Mouse (Mus musculus) MEL (cell line): ENCODE results near the gene Sec11a. TPM values are rescaled to one million over a fixed set of nuclear protein-coding genes. Genes with fewer than 3 reads are reported as not detected.
A peak's percentile ranks its signal among the peaks of the same experiment; 100 is the strongest.

Source experiments
- DNase-seq: peaks from one replicate; pipeline ENCODE4 v3.0.0; 2011; ENCODE audit warnings: low read depth, low spot score
- H3K27ac ChIP-seq: 2 replicates; pipeline ENCODE4 v1.5.1; 2012; ENCODE audit warnings: low read depth, mild to moderate bottlenecking, control low read depth, low read length, moderate library complexity; ENCODE audit not compliant: control insufficient read depth
- H3K27me3 ChIP-seq, 2 experiments: fragments of 150-350 bp in 1 of 2; sonication (generic) in 1 of 2; 2 replicates each; pipeline ENCODE4 v1.6.1; 2012; ENCODE audit warnings: low read length in 2 of 2, mild to moderate bottlenecking in 2 of 2, improper control_type of control experiment in 1 of 2, moderate library complexity in 1 of 2; ENCODE audit not compliant: insufficient read depth in 2 of 2, control insufficient read depth in 1 of 2
- H3K36me3 ChIP-seq, 2 experiments: 2 replicates each; pipeline ENCODE4 v1.6.1; 2012 to 2014; ENCODE audit warnings: low read length in 2 of 2, improper control_type of control experiment in 1 of 2, inconsistent platforms in 1 of 2, mild to moderate bottlenecking in 1 of 2; ENCODE audit not compliant: insufficient read depth in 2 of 2, control insufficient read depth in 1 of 2
- H3K4me1 ChIP-seq, 2 experiments: fragments of 150-350 bp in 1 of 2; sonication (generic) in 1 of 2; 2 replicates each; pipeline ENCODE4 v1.6.1; 2012; ENCODE audit warnings: low read length in 2 of 2, improper control_type of control experiment in 1 of 2, mild to moderate bottlenecking in 1 of 2; ENCODE audit not compliant: insufficient read depth in 2 of 2, control insufficient read depth in 1 of 2
- H3K4me3 ChIP-seq, 2 experiments: fragments of 150-350 bp in 1 of 2; sonication (generic) in 1 of 2; 2 replicates each; pipeline ENCODE4 v1.5.1; 2012; ENCODE audit warnings: low read depth in 2 of 2, low read length in 2 of 2, mild to moderate bottlenecking in 2 of 2, moderate library complexity in 2 of 2, control low read depth in 1 of 2, improper control_type of control experiment in 1 of 2; ENCODE audit not compliant: control insufficient read depth in 1 of 2, insufficient read depth in 1 of 2
- H3K79me2 ChIP-seq: 2 replicates; pipeline ENCODE4 v1.6.1; 2012; ENCODE audit warnings: mild to moderate bottlenecking, low read length, moderate library complexity; ENCODE audit not compliant: control insufficient read depth, poor library complexity, insufficient read depth
- H3K9ac ChIP-seq: 2 replicates; pipeline ENCODE4 v1.6.1; 2012; ENCODE audit warnings: low read depth, mild to moderate bottlenecking, control low read depth, low read length, moderate library complexity; ENCODE audit not compliant: control insufficient read depth, poor library complexity, severe bottlenecking
- H3K9me3 ChIP-seq: fragments of 150-350 bp; sonication (generic); replicated peaks from 2 replicates; pipeline ENCODE4 v1.6.1; 2012; ENCODE audit warnings: mild to moderate bottlenecking, low read length, improper control_type of control experiment, moderate library complexity; ENCODE audit not compliant: insufficient read depth
- CHD1 ChIP-seq: IDR thresholded peaks from 2 replicates; pipeline ENCODE4 v1.6.1; 2012; ENCODE audit warnings: low read depth, mild to moderate bottlenecking, inconsistent platforms, low read length, improper control_type of control experiment
- CHD2 ChIP-seq: IDR thresholded peaks from 2 replicates; pipeline ENCODE4 v1.6.1; 2011; ENCODE audit warnings: low read length, improper control_type of control experiment
- CTCF ChIP-seq, 3 experiments: IDR thresholded peaks in 2 of 3; conservative IDR thresholded peaks in 1 of 3; 2 replicates each; pipeline ENCODE4 v1.5.1; 2011 to 2012; ENCODE audit warnings: low read length in 3 of 3, low read depth in 2 of 3, mild to moderate bottlenecking in 2 of 3, improper control_type of control experiment in 1 of 3, inconsistent platforms in 1 of 3, mixed read lengths in 1 of 3, moderate library complexity in 1 of 3; ENCODE audit not compliant: control insufficient read depth in 1 of 3, insufficient read depth in 1 of 3, poor library complexity in 1 of 3, severe bottlenecking in 1 of 3
- E2F4 ChIP-seq: IDR thresholded peaks from 2 replicates; pipeline ENCODE4 v1.6.1; 2011; ENCODE audit warnings: low read depth, low read length, improper control_type of control experiment, borderline replicate concordance
- ELF1 ChIP-seq: IDR thresholded peaks from 2 replicates; pipeline ENCODE4 v1.6.1; 2014; ENCODE audit warnings: low read depth, mild to moderate bottlenecking, inconsistent platforms, low read length, improper control_type of control experiment, moderate library complexity
- EP300 ChIP-seq, 2 experiments: IDR thresholded peaks; 2 replicates each; pipeline ENCODE4 v1.6.1; 2011; ENCODE audit warnings: improper control_type of control experiment in 2 of 2, low read length in 2 of 2, low read depth in 1 of 2, mild to moderate bottlenecking in 1 of 2
- ETS1 ChIP-seq: IDR thresholded peaks from 2 replicates; pipeline ENCODE4 v1.6.1; 2012; ENCODE audit warnings: low read depth, mild to moderate bottlenecking, inconsistent platforms, low read length, improper control_type of control experiment, moderate library complexity
- GABPA ChIP-seq: IDR thresholded peaks from 2 replicates; pipeline ENCODE4 v1.6.1; 2012; ENCODE audit warnings: low read depth, mild to moderate bottlenecking, inconsistent platforms, low read length, improper control_type of control experiment, moderate library complexity
- GATA1 ChIP-seq: IDR thresholded peaks from 2 replicates; pipeline ENCODE4 v1.6.1; 2011; ENCODE audit warnings: low read depth, low read length, improper control_type of control experiment
- HCFC1 ChIP-seq: IDR thresholded peaks from 2 replicates; pipeline ENCODE4 v1.6.1; 2012; ENCODE audit warnings: low read depth, mild to moderate bottlenecking, inconsistent platforms, low read length, improper control_type of control experiment, moderate library complexity
- KAT2A ChIP-seq: conservative IDR thresholded peaks from 2 replicates; pipeline ENCODE4 v1.6.1; 2012; ENCODE audit warnings: low read depth, low read length, improper control_type of control experiment, inconsistent platforms
- MAFK ChIP-seq: IDR thresholded peaks from 2 replicates; pipeline ENCODE4 v1.6.1; 2011; ENCODE audit warnings: low read depth, mild to moderate bottlenecking, low read length, improper control_type of control experiment, borderline replicate concordance
- MAX ChIP-seq: IDR thresholded peaks from 2 replicates; pipeline ENCODE4 v1.6.1; 2011; ENCODE audit warnings: low read length, improper control_type of control experiment
- MAZ ChIP-seq: IDR thresholded peaks from 2 replicates; pipeline ENCODE4 v1.6.1; 2012; ENCODE audit warnings: low read depth, mild to moderate bottlenecking, inconsistent platforms, low read length, improper control_type of control experiment
- MEF2A ChIP-seq: IDR thresholded peaks from 2 replicates; pipeline ENCODE4 v1.6.1; 2014; ENCODE audit warnings: low read depth, mild to moderate bottlenecking, inconsistent platforms, low read length, improper control_type of control experiment; ENCODE audit not compliant: poor library complexity, insufficient replicate concordance, severe bottlenecking; ENCODE audit errors: extremely low read depth
- MXI1 ChIP-seq: IDR thresholded peaks from 2 replicates; pipeline ENCODE4 v1.6.1; 2011; ENCODE audit warnings: mild to moderate bottlenecking, low read depth, low read length, improper control_type of control experiment
- MYB ChIP-seq: IDR thresholded peaks from 2 replicates; pipeline ENCODE4 v1.6.1; 2011; ENCODE audit warnings: mild to moderate bottlenecking, low read depth, low read length, improper control_type of control experiment
- MYC ChIP-seq: IDR thresholded peaks from 2 replicates; pipeline ENCODE4 v1.6.1; 2011; ENCODE audit warnings: low read depth, mild to moderate bottlenecking, low read length, improper control_type of control experiment, moderate library complexity
- NELFE ChIP-seq: IDR thresholded peaks from 2 replicates; pipeline ENCODE4 v1.6.1; 2011; ENCODE audit warnings: low read depth, low read length, improper control_type of control experiment
- NRF1 ChIP-seq: IDR thresholded peaks from 2 replicates; pipeline ENCODE4 v1.6.1; 2014; ENCODE audit warnings: low read depth, mild to moderate bottlenecking, inconsistent platforms, low read length, improper control_type of control experiment, moderate library complexity; ENCODE audit not compliant: poor library complexity, insufficient read depth, severe bottlenecking
- POLR2AphosphoS2 ChIP-seq: IDR thresholded peaks from 2 replicates; pipeline ENCODE4 v1.6.1; 2011; ENCODE audit warnings: low read length, improper control_type of control experiment
- POLR2AphosphoS5 ChIP-seq: IDR thresholded peaks from 2 replicates; pipeline ENCODE4 v1.6.1; 2012; ENCODE audit warnings: low read depth, borderline replicate concordance, mild to moderate bottlenecking, inconsistent platforms, low read length, moderate library complexity, mixed read lengths
- RAD21 ChIP-seq: IDR thresholded peaks from 2 replicates; pipeline ENCODE4 v1.6.1; 2011; ENCODE audit warnings: mild to moderate bottlenecking, low read depth, low read length, improper control_type of control experiment
- RCOR1 ChIP-seq: IDR thresholded peaks from 2 replicates; pipeline ENCODE4 v1.6.1; 2012; ENCODE audit warnings: low read depth, mild to moderate bottlenecking, inconsistent platforms, low read length, improper control_type of control experiment
- SIN3A ChIP-seq: IDR thresholded peaks from 2 replicates; pipeline ENCODE4 v1.6.1; 2012; ENCODE audit warnings: low read length, improper control_type of control experiment, inconsistent platforms
- SMC3 ChIP-seq: IDR thresholded peaks from 2 replicates; pipeline ENCODE4 v1.6.1; 2011; ENCODE audit warnings: low read depth, low read length, improper control_type of control experiment
- TAL1 ChIP-seq: IDR thresholded peaks from 2 replicates; pipeline ENCODE4 v1.6.1; 2012; ENCODE audit warnings: mild to moderate bottlenecking, inconsistent platforms, low read length, moderate library complexity, mixed read lengths
- TCF12 ChIP-seq: IDR thresholded peaks from 2 replicates; pipeline ENCODE4 v1.6.1; 2014; ENCODE audit warnings: low read depth, mild to moderate bottlenecking, inconsistent platforms, low read length, improper control_type of control experiment, moderate library complexity
- UBTF ChIP-seq: IDR thresholded peaks from 2 replicates; pipeline ENCODE4 v1.6.1; 2012; ENCODE audit warnings: low read depth, mild to moderate bottlenecking, inconsistent platforms, low read length, improper control_type of control experiment, moderate library complexity, borderline replicate concordance; ENCODE audit not compliant: insufficient read depth
- USF1 ChIP-seq: IDR thresholded peaks from 2 replicates; pipeline ENCODE4 v1.6.1; 2014; ENCODE audit warnings: low read depth, mild to moderate bottlenecking, inconsistent platforms, low read length, improper control_type of control experiment, moderate library complexity
- ZC3H11A ChIP-seq: IDR thresholded peaks from 2 replicates; pipeline ENCODE4 v1.6.1; 2012; ENCODE audit warnings: low read depth, mild to moderate bottlenecking, inconsistent platforms, low read length, improper control_type of control experiment
- ZKSCAN1 ChIP-seq: IDR thresholded peaks from 2 replicates; pipeline ENCODE4 v1.6.1; 2012; ENCODE audit warnings: low read depth, mild to moderate bottlenecking, inconsistent platforms, low read length, improper control_type of control experiment, moderate library complexity
- ZMIZ1 ChIP-seq: IDR thresholded peaks from 2 replicates; pipeline ENCODE4 v1.6.1; 2012; ENCODE audit warnings: low read depth, mild to moderate bottlenecking, inconsistent platforms, low read length, improper control_type of control experiment, moderate library complexity
- ZNF384 ChIP-seq: IDR thresholded peaks from 2 replicates; pipeline ENCODE4 v1.6.1; 2012; ENCODE audit warnings: low read depth, mild to moderate bottlenecking, inconsistent platforms, low read length, improper control_type of control experiment
- polyA plus RNA-seq, 2 experiments: library from polyadenylated mRNA; stranded (reverse) in 1 of 2; unstranded in 1 of 2; fragments of >175 nt in 1 of 2; fragments of >200 nt in 1 of 2; gene quantifications; 2 replicates each; pipeline versions ENCODE4 v1.2.1 to v1.2.4; 2012; ENCODE audit warnings: low replicate concordance in 2 of 2, low read depth in 1 of 2; ENCODE audit not compliant: insufficient read length in 2 of 2, insufficient read depth in 1 of 2, missing spikeins in 1 of 2
- total RNA-seq: library from RNA; depleted of rRNA; stranded (reverse); fragments of 300-350 nt; gene quantifications from 2 replicates; pipeline ENCODE4 v1.2.3, GENCODE M21; 2012; rRNA removed

Gene Sec11a
- total RNA-seq, result 132 and 144 TPM in 2 replicates
- polyA plus RNA-seq, result 100 to 1,000 TPM in 1 of 2 experiments, not detected in 1; 114 TPM

GRCm38 (mm10) chr7:80947445-80948350, at the start of gene Sec11a:
TSS of gene Sec11a (minus strand) at chr7:80947780.
- Histone ChIP-seq H3K4me3 (peak within 1 kb of the TSS; percentile 83 to 95), H3K79me2 (peaks cover 37% of the 10 kb centered on the region), H3K9me3 (no peaks in the 10 kb centered on the region), H3K4me1 (peaks cover 12 to 15% of the 10 kb centered on the region in 2 experiments), H3K27ac (peak within 1 kb of the TSS; percentile 93), H3K9ac (peak within 1 kb of the TSS; percentile 94), H3K27me3 (0 out of 4 replicates have a peak, but pooled peaks cover 0 to 3% of the 10 kb centered on the region in 2 experiments), H3K36me3 (peaks cover 5 to 22% of the 10 kb centered on the region in 2 experiments; a peak in 3 of 4 replicates)
- peak; percentile 97 for DNase-seq
- peak; percentile 82 for TF ChIP-seq MAX
- TF ChIP-seq E2F4, result no peak
- no peak for TF ChIP-seq ZC3H11A
- no peak; the same call in 1 of the 2 replicates for TF ChIP-seq CHD2
- no peak for TF ChIP-seq GABPA
- peak; percentile 83 for TF ChIP-seq HCFC1
- peak; percentile 89 for TF ChIP-seq MXI1
- TF ChIP-seq UBTF, result no peak
- TF ChIP-seq SIN3A, result peak; percentile 80
- no peak for TF ChIP-seq ZKSCAN1
- TF ChIP-seq CTCF (IDR thresholded peaks at IDR 0.05 in 2 of 3, conservative IDR thresholded peaks at IDR 0.05 in 1 of 3; ENCODE audit: control insufficient read depth in 1 of 3, insufficient read depth in 1 of 3, low read depth in 2 of 3, low read length in 3 of 3, poor library complexity in 1 of 3, severe bottlenecking in 1 of 3), result 0 out of 6 replicates have a peak, but pooled peaks of 1 of the 3 experiments have one; percentile 5
- no peak for TF ChIP-seq MYB
- TF ChIP-seq SMC3, result no peak
- no peak for TF ChIP-seq CHD1
- TF ChIP-seq NRF1, result peak; percentile 53; the same call in 1 of the 2 replicates
- peak; percentile 42; the same call in 1 of the 2 replicates for TF ChIP-seq POLR2AphosphoS2
- peak; percentile 79 for TF ChIP-seq NELFE
- TF ChIP-seq MEF2A, result no peak
- TF ChIP-seq KAT2A, result no peak; the same call in 1 of the 2 replicates
- TF ChIP-seq MAZ, result 0 out of 2 replicates have a peak, but pooled peaks have one; percentile 34
- TF ChIP-seq ZNF384, result no peak
- no peak for TF ChIP-seq USF1
- peak; percentile 13; the same call in 1 of the 2 replicates for TF ChIP-seq TCF12
- TF ChIP-seq MAFK, result no peak
- peak; percentile 76 for TF ChIP-seq MYC
- TF ChIP-seq ZMIZ1, result peak; percentile 57; the same call in 1 of the 2 replicates
- TF ChIP-seq POLR2AphosphoS5, result no peak
- no peak for TF ChIP-seq TAL1
- peak; percentile 88 for TF ChIP-seq ELF1
- TF ChIP-seq RCOR1, result peak; percentile 38; the same call in 1 of the 2 replicates
- TF ChIP-seq EP300 (IDR thresholded peaks at IDR 0.05; ENCODE audit: low read depth in 1 of 2, low read length in 2 of 2), result peak in 1 of 2 experiments; percentile 33; a peak in 2 of 4 replicates
- no peak for TF ChIP-seq RAD21
- TF ChIP-seq ETS1, result 0 out of 2 replicates have a peak, but pooled peaks have one; percentile 42
- TF ChIP-seq GATA1, result no peak
